Mouse (Mus musculus) c-Kit-positive CD71-positive TER-119-positive erythroid progenitor cells, embryonic 14.5 days (primary cell): ENCODE measurements around the gene Krt84.

Experiments used
- DNase-seq: peaks from one replicate; pipeline ENCODE4 v3.0.0-alpha.2; 2013; ENCODE audit warnings: low spot score

Gene Krt84

DNA sequence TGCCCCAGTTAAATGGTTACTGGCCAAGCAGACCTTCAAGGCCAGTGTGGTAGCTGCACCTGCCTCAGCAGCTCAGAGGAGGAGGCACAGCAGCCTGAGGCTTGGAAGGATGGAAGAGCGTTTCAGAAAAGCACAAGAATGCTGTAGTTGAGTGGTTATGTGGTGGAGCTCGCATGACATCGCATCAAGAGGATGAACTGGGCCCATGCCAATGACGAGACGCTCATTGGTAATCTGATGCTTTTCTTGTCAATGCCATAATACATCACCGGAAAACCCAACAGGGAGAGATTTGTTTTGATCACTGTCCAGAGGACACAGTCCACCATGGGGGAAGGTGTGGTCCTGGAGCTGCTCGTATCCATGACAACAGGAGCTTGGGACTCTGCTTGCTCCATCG is 37.4 kb downstream of the Krt84 start:
- no peak for DNase-seq

DNA sequence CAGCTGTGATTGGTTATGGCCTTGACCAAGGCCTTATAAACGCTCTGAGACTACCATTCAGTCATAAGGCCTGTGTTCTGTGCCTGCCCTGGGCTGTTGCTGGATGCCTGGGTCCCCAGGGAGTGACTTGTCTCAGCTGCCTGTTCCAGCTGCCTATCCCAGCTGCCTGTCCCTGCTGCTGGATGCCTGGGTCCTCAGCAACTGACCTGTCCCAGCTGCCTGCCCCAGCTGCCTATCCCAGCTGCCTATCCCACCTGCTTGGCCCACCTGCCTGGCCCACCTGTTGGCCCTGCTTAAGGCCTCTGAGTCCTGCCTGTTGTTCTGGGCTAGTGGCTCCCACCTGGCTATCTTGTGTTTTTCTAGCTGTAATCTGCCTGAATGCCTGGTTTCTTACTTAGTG is 38.4 kb downstream of the Krt84 start:
- DNase-seq = no peak

DNA sequence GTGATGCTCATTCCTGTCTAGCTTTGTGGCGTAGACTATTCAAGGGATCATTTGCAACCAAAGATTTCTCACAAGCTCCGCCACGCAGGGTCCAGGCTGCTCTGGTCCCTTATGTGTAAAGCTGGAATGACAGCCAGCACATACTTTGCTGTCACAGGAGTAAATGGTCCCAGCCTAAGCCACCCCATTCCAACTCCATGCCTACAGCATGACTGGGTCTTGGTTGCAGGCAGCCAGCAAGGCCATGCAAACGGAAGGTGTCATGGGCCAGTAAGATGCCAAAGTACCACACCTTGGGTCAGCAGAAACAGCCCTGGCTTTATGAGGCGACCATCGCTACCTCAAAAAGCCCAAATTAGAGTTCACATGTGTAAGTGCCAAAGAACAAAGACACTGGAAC is 38.9 kb downstream of the Krt84 start:
- DNase-seq = no peak

DNA sequence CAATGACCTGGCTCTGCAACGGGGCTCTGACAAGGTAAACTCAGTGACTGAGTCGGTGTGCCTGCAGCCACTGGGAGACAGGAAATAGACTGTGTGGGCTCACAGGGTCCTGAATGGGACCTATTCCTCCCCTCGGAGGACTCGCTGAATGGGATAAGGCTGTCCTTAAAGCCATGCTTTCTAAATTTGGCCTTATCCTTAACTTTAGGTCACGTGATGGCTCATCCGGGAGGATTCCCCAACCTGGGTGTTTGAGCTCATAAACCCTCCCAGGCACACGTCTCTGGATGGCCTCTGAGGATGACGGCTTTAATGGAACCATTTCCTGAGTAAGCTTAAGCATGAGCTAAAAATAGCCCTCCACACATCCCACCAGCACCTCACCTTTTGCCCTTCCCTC is 39.9 kb downstream of the Krt84 start:
- no peak for DNase-seq

DNA sequence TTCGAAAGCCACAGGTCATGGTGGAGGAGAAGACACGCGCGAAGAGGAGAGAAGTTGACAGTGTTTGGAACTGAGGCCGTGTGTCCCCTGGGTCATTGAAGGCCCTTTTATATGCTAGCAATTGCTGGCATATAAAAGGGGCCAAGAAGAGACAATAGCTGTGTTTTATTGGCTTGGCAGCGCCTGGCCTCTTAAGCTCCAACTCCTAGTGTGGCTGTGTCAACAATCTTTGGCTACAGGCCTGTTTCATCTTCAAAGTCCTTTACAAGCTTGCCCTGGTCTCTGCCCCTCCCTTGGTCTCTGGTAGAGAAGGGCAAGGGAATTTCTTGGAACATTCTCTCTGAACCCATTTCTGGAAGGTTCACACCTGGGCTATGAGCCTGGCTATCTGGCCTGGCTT is 41.2 kb downstream of the Krt84 start, which contains the start of gene Krt83:
Gene Krt83, minus strand, starts transcription at position 82 of the 400 bp plus-strand sequence.
- DNase-seq = no peak

DNA sequence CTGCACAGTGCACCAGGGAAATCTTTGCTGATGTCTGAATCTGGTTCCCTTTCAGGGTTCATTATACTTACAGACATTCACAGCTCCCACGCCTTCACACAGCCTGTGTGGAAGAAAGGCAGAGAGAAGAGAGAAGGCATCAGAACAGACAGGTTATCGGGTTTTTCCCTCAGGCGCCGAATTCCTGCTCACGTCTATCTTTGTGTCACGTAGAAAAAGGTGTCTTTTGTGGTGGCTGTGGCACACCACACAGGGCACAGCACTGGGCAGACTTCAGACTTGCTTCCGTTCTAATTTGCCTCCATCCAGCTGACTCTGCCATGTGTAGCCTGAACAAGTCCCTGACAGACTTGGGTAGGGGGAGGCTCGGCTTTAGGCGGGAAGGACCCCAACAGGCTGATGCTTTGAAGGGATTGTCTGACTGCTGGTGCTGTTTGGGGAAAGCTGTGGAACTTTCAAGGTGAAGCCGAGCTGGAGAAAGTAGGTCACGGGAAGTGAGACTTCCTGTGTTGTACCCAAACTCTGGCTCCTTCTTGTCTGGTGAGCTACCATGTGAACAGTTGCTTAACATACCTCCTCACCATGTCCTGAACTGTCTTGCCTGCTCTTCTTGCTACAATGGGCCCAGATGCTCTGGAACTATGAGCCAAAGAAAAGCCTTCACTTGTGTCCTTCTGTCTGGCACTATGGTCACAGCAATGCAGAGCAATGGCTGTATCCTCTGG is 46.5 kb downstream of the Krt84 start:
- DNase-seq = no peak

DNA sequence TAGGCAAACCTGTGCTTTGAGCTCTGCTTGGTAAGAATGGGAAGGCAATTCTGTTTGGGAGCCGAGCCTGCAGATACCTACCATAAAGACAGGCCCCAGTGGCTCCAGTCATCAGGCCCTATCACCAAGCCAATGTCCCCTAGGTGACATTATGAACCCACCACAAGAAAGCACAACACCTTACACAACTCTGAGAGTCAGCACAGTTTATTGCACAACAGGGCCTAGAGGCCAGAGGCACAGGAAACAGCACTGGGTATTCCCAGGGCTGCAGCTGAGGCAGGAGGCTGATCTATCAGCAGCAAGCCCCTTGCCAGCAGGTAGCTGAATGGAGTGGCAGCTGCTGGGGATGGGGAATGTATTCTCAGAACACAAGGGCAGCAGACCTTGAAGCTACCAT is 47.7 kb downstream of the Krt84 start:
- DNase-seq = no peak

DNA sequence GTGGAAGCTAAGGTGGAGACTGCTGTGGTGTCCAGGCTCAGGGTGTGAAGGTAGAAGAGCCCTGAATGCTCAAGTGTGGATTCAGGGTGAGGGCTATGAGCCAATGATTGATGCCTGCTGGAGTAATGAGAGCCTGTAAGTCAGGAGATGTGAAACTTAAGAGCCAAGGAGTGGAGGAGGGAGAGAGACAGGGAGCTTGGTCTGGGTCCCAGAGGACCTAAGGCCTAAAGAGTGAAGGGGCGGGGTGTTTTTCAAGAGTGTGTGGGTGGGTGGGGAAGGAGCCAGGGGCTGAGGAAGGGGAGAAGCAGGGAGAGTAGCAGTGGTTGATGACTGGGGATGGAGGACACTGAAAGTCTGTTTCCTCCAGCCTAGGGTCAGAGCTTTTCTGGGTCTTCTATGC is 49.0 kb downstream of the Krt84 start:
- no peak for DNase-seq

DNA sequence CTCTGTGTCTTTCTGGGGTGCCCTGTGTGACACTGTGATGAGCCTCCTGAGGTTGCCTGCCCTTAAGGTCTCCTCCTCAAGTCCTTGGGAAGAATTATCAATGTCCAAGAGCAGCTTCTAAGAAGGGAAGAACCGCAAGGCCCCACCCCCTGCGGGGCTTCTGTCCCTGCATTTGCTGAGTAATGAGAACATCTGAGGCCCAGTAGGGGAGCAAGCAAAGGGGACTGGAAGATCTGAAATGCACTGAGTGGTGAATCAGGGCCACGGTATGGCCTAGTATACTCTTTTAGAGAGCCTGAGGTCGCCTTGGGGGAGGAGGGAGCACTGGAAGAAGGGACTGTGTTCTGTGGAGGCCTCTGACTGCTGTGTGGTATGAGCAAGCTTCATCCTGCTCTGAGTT is 50.6 kb downstream of the Krt84 start:
- no peak for DNase-seq

DNA sequence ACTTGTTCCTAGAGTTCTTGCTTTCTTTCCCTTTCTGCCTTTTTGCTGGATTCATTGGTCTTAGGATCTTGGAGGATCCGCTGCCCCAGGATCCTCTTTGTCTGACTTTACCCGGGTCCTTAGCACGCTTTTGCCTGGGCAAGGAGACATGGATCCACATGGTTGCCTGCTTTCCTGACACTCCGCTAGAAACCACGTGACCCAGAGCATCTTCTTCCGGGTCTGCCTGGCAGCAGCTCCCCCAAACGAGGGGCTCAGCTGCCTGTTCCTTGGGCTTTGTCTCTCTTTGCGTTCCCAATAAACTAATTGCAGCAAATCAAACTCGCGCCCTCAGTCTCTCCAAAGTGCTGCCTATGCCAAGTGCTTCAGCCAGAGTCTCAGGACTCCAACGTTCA is 53.0 kb downstream of the Krt84 start:
- DNase-seq = no peak

DNA sequence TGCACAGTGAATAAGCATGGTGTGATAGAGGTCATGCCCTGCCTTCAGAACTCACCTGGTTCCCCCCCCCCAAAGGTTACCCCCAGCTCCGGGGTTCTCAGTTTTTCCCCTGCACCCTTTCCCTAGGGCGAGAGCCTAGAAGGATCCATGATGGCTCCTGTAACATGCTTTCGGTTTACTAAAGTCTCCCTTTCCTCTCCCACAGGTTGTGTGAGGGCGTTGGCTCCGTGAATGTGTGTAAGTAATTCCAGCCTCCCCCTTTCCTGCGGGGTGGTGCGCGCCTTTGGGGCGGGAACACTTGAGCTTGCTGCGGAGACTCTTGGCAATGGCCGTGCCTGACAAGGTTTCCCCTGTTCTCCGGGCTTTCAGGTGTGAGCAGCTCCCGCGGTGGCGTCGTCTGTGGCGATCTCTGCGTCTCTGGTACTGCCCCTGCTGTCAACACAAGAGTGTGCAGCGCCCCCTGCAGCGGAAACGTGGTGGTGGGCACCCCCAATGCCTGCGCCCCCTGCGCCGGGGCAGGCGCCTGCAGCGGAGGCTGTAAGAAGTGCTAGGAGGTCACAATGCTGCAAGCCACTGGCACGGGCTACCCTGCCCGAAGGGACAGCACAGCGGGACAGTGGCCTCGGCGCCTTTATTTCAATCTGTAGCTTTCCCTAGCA is 53.5 kb downstream of the Krt84 start:
- DNase-seq = no peak
